Mouse (Mus musculus): ENCODE measurements around the gene Trak1. TPM values are rescaled to one million over a fixed set of nuclear protein-coding genes. Genes with fewer than 3 reads are reported as not detected.

The Trak1 gene
- polyA plus RNA-seq, 1 experiment from 2014 or later, result 32.9 TPM

DNA sequence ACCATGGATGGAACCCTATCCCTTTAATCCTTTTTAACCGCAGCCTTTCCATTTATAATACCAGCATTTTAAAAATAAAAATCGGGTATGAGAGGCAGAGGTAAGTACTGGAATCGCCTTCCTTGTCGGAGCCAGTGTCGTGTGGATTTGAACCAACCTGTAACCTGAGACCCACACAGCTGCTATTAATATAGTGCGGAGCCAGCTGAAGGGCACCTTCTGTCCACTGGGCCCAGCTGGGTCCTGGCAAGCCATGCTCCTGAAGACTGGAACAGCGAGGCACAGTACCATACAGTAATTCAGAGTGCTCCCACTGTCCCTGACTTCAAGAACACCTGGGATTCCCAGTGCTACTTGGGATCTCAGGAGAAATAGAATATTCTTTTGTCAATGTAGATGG lies 44.5 kb downstream of the Trak1 start:
- Histone ChIP-seq H3K79me2 (ENCODE audit: inconsistent target) (peaks cover 99% of the 10 kb centered on the region), H3K36me3 (ENCODE audit: inconsistent target) (no peaks in the 10 kb centered on the region), H3K27ac (no peak overlapping the region), H3K4me3 (ENCODE audit: inconsistent target) (no peak overlapping the region)
- 97% methylated on average over 7 of the region's 7 CpGs for WGBS (ENCODE audit: missing documents)

- no peak overlapping the region for H3K4me3 ChIP-seq (ENCODE audit: inconsistent target)
- WGBS (ENCODE audit: missing documents), result 91% methylated on average over 5 of the region's 5 CpGs
These were observed 45.3 kb downstream of the Trak1 start for GRCm38 (mm10) chr9:121342510-121343110.

DNA sequence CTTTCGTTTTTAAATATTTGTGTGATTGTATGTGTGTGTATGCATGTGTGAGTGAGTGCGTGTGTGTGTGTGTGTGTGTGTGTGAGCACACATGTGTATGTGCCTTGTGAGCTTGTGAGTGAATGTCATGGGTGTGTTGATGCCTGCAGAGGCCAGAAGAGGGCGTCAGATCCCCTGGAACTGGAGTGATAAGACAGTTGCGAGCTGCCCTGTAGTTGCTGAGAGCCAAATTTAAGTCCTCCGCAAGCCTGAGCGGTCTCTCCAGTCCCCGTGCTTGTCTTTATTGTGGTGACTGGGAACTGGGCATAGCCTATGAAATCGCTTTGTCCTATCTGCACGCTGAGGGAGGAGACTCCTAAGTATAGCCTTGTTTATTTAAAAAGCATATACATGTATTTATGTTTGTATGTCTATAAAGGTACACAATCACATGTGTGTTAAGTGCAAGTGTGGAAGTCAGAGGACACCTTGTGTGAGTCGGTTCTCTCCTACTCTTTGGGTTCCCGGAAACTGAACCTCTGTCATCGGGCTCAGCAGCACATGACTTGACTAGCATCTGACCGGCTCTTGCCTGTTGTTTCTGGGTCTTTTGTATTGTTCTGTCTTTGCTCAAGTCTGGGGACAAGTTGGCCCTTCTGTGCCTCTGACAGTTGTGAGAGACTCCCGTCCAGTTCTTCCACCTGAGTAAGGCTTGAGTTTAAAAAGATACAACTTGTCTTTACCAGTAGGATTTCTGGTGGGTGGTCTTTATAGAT lies 46.0 kb downstream of the Trak1 start:
- WGBS (ENCODE audit: missing documents), result 92% methylated on average over 13 of the region's 14 CpGs
- Histone ChIP-seq H3K4me3 (ENCODE audit: inconsistent target) (no peak overlapping the region), H3K36me3 (ENCODE audit: inconsistent target) (no peaks in the 10 kb centered on the region), H3K79me2 (ENCODE audit: inconsistent target) (peaks cover 94% of the 10 kb centered on the region), H3K27ac (no peak overlapping the region)

More at GRCm38 (mm10) chr9:121342510-121343110, 45.3 kb downstream of the Trak1 start:
- Histone ChIP-seq H3K27ac (no peak overlapping the region), H3K79me2 (ENCODE audit: inconsistent target) (peaks cover 99% of the 10 kb centered on the region), H3K36me3 (ENCODE audit: inconsistent target) (no peaks in the 10 kb centered on the region)

- H3K79me2 ChIP-seq (ENCODE audit: inconsistent target), result peaks cover 94% of the 10 kb centered on the region
- H3K4me3 ChIP-seq (ENCODE audit: inconsistent target), result no peak overlapping the region
- WGBS (ENCODE audit: missing documents), result 100% methylated on average over 3 of the region's 3 CpGs
- H3K36me3 ChIP-seq (ENCODE audit: inconsistent target), result no peaks in the 10 kb centered on the region
- H3K27ac ChIP-seq, result no peak overlapping the region
These were observed 47.0 kb downstream of the Trak1 start for GRCm38 (mm10) chr9:121344344-121344743.

- H3K79me2 ChIP-seq (ENCODE audit: inconsistent target), result peaks cover 95% of the 10 kb centered on the region
- H3K36me3 ChIP-seq (ENCODE audit: inconsistent target), result no peaks in the 10 kb centered on the region
- 93% methylated on average over 15 of the region's 15 CpGs for WGBS (ENCODE audit: missing documents)
- H3K4me3 ChIP-seq (ENCODE audit: inconsistent target), result no peak overlapping the region
- H3K27ac ChIP-seq, result no peak overlapping the region
These were observed 48.3 kb downstream of the Trak1 start for GRCm38 (mm10) chr9:121345427-121346130.

- Histone ChIP-seq H3K4me3 (ENCODE audit: inconsistent target) (no peak overlapping the region), H3K79me2 (ENCODE audit: inconsistent target) (peaks cover 95% of the 10 kb centered on the region), H3K36me3 (ENCODE audit: inconsistent target) (no peaks in the 10 kb centered on the region), H3K27ac (0 out of 2 replicates have a peak overlapping the region, but pooled peaks have one; percentile 83)
- 58% methylated on average over 5 of the region's 5 CpGs for WGBS (ENCODE audit: missing documents)
These were observed 49.3 kb downstream of the Trak1 start for GRCm38 (mm10) chr9:121346635-121347034.

GRCm38 (mm10) chr9:121347981-121348380 lies 50.7 kb downstream of the Trak1 start:
- H3K36me3 ChIP-seq (ENCODE audit: inconsistent target), result no peaks in the 10 kb centered on the region
- 41% methylated on average over 10 of the region's 10 CpGs for WGBS (ENCODE audit: missing documents)
- H3K79me2 ChIP-seq (ENCODE audit: inconsistent target), result peaks cover 95% of the 10 kb centered on the region
- H3K4me3 ChIP-seq (ENCODE audit: inconsistent target), result no peak overlapping the region
- H3K27ac ChIP-seq, result peak overlapping the region; percentile 83

- WGBS (ENCODE audit: missing documents), result 9% methylated on average over 5 of the region's 5 CpGs
- Histone ChIP-seq H3K79me2 (ENCODE audit: inconsistent target) (peaks cover 95% of the 10 kb centered on the region), H3K4me3 (ENCODE audit: inconsistent target) (no peak overlapping the region), H3K27ac (peak overlapping the region; percentile 83), H3K36me3 (ENCODE audit: inconsistent target) (no peaks in the 10 kb centered on the region)
These were observed 51.2 kb downstream of the Trak1 start for GRCm38 (mm10) chr9:121348476-121348875.

DNA sequence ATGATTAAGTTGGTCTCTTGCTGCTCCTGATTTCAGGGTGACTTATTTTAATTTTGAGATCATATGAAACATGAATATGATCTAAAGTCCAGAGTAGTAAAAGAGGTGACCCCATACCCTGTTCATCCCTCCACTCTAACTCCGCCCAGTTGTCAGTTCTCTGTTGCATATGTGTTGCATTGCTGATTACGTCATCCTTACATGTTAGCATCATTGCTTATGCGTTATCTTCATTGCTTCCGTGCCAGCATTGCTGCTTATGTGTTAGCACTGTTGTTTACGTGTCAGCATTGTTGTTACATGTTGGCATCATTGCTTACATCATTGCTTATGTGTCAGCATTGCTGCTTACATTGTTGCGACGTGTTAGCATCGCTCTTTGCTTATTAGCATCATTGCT lies 51.8 kb downstream of the Trak1 start:
- peak overlapping the region; percentile 83 for H3K27ac ChIP-seq
- peaks cover 95% of the 10 kb centered on the region for H3K79me2 ChIP-seq (ENCODE audit: inconsistent target)

GRCm38 (mm10) chr9:121350601-121351000 lies 53.3 kb downstream of the Trak1 start:
- Histone ChIP-seq H3K79me2 (ENCODE audit: inconsistent target) (peaks cover 95% of the 10 kb centered on the region), H3K36me3 (ENCODE audit: inconsistent target) (no peaks in the 10 kb centered on the region), H3K27ac (no peak overlapping the region), H3K4me3 (ENCODE audit: inconsistent target) (no peak overlapping the region)
- 100% methylated on average over 2 of the region's 3 CpGs for WGBS (ENCODE audit: missing documents)

More for the DNA sequence above, 51.8 kb downstream of the Trak1 start:
- H3K36me3 ChIP-seq (ENCODE audit: inconsistent target), result no peaks in the 10 kb centered on the region
- no peak overlapping the region for H3K4me3 ChIP-seq (ENCODE audit: inconsistent target)
- WGBS (ENCODE audit: missing documents), result 89% methylated on average over 8 of the region's 8 CpGs

DNA sequence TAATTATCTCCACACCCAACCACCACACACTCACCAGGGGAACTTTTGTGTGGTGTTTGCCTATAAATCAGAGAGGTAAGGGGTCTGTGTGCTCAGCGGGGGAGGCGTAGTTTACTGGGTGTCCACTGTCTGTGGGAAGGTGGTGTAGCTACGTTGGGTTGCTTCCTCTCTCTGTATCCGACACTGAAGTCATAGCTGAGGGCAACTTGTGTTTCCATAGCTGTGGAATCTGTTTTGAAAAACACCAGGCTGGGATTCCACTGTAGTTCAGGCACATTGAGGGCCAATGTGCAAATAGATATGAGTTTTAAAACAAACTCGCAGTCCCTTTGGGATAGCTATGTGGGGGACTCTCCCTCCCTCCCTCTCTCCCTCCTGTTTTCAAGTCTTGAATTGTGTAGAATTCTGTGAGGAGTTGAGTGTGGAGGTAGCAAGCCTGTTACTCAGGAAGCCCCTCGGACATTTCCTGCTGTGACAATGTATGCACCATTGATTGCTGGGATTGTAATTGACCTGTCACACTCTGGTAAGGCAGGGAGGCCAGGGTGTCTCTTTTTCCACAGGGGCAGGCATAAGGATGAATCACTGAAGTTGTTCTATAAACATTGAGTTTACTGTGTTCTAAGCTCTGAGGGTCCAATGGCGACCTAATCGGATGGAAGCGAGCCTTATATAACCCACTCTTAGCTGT lies 54.2 kb downstream of the Trak1 start:
- WGBS (ENCODE audit: missing documents), result 83% methylated on average over 9 of the region's 9 CpGs
- Histone ChIP-seq H3K4me3 (ENCODE audit: inconsistent target) (no peak overlapping the region), H3K79me2 (ENCODE audit: inconsistent target) (peaks cover 95% of the 10 kb centered on the region), H3K36me3 (ENCODE audit: inconsistent target) (no peaks in the 10 kb centered on the region), H3K27ac (no peak overlapping the region)

- Histone ChIP-seq H3K4me3 (ENCODE audit: inconsistent target) (peak overlapping the region; percentile 20), H3K36me3 (ENCODE audit: inconsistent target) (no peaks in the 10 kb centered on the region), H3K79me2 (ENCODE audit: inconsistent target) (peaks cover 95% of the 10 kb centered on the region), H3K27ac (peak overlapping the region; percentile 35; the same call in 1 of the 2 replicates)
- WGBS (ENCODE audit: missing documents), result 2% methylated on average over 11 of the region's 11 CpGs
These were observed 54.9 kb downstream of the Trak1 start for GRCm38 (mm10) chr9:121352131-121352606.

DNA sequence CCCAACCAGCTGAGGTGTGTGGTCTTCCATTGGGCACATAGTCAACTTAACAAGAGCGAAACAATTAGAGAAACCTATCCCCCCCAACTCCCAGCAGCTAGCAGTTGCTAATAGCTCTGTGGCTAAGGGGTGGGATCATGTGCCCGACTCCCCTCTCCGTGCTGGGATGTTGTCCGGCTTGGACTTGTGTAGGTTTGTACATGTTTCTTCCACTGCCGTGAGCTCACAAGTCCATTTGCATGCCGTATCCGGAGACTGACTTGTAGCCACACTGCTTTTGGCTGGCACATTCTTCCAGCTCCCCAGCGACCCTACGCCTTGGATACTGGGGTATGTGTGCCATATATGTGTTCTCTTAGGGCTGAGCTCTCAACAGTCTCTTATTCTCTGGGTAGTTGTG lies 55.4 kb downstream of the Trak1 start:
- H3K36me3 ChIP-seq (ENCODE audit: inconsistent target), result no peaks in the 10 kb centered on the region
- H3K4me3 ChIP-seq (ENCODE audit: inconsistent target), result no peak overlapping the region
- 88% methylated on average over 9 of the region's 9 CpGs for WGBS (ENCODE audit: missing documents)
- H3K27ac ChIP-seq, result no peak overlapping the region
- peaks cover 95% of the 10 kb centered on the region for H3K79me2 ChIP-seq (ENCODE audit: inconsistent target)

DNA sequence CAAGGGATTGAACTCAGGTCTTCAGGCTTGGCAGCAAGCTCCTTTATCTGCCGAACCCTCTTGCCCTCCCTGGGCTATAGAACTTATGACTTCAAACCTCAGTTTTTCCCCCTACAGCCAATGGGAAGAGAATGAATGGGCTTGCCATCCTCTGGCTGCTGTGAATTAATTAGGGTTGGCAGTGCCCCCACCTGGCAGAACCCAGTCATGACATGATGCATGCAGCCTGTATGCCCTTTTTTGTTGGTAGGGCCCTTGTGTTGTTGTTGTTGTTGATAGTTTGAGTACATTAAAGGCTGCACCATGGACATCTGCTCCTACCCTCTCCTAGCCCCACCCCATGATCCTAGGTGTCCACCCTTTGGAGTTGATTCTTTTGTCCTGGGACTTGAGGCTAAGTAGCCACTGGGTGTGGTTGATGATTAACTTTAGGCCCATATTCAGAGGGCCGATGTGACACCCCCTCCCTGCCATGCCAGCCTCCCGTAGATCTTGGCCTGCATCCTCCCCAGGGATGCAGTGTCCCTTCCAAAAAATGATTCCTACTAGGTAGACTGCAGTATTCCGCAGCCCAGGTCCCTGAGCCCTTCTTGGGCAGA lies 57.6 kb downstream of the Trak1 start:
- 76% methylated on average over 4 of the region's 4 CpGs for WGBS (ENCODE audit: missing documents)
- Histone ChIP-seq H3K4me3 (ENCODE audit: inconsistent target) (no peak overlapping the region), H3K27ac (peak overlapping the region; percentile 28), H3K79me2 (ENCODE audit: inconsistent target) (peaks cover 97% of the 10 kb centered on the region), H3K36me3 (ENCODE audit: inconsistent target) (no peaks in the 10 kb centered on the region)

All from macrophage (primary cell).